Mouse (Mus musculus) hindbrain, postnatal 0 days (tissue): ENCODE measurements at regions not wholly inside any gene's neighbourhood (a gene's known extent, or its start where the extent isn't known, plus 50 kb on each side); places are given as distances from the start of the nearest gene placed in this dataset.

ENCODE experiments used
- ATAC-seq: fragments of 200-750 bp; cut with Nextera tagmentation; 2 replicates; pipeline ENCODE4 v1.8.0; 2017; ENCODE audit warnings: mild to moderate bottlenecking, moderate TSS enrichment, moderate library complexity
- DNase-seq: peaks from one replicate; pipeline ENCODE4 v3.0.0-alpha.2; 2015; ENCODE audit warnings: low spot score
- H3K27ac ChIP-seq: fragments of 300-500 bp; sonication (generic); 2 replicates; pipeline ENCODE4 v1.5.1; 2014; ENCODE audit warnings: mild to moderate bottlenecking
- H3K27me3 ChIP-seq: fragments of 300-500 bp; sonication (generic); 2 replicates; pipeline ENCODE4 v1.6.1; 2014; ENCODE audit warnings: low read length, mixed read lengths; ENCODE audit not compliant: insufficient read depth
- H3K36me3 ChIP-seq: fragments of 300-500 bp; sonication (generic); 2 replicates; pipeline ENCODE4 v1.6.1; 2014; ENCODE audit warnings: low read length, mixed read lengths; ENCODE audit not compliant: insufficient read depth
- H3K4me1 ChIP-seq: fragments of 300-500 bp; sonication (generic); 2 replicates; pipeline ENCODE4 v1.6.1; 2014; ENCODE audit warnings: antibody characterized with exemption, low read length, mixed read lengths; ENCODE audit not compliant: insufficient read depth
- H3K4me2 ChIP-seq: fragments of 300-500 bp; sonication (generic); 2 replicates; pipeline ENCODE4 v1.6.1; 2014; ENCODE audit warnings: low read depth, mild to moderate bottlenecking, low read length, moderate library complexity, mixed read lengths
- H3K4me3 ChIP-seq: fragments of 300-500 bp; sonication (generic); 2 replicates; pipeline ENCODE4 v1.5.1; 2014; ENCODE audit warnings: low read length
- H3K9ac ChIP-seq: fragments of 300-500 bp; sonication (generic); replicated peaks from 2 replicates; pipeline ENCODE4 v1.6.1; 2014; ENCODE audit warnings: mild to moderate bottlenecking, low read length, moderate library complexity, mixed read lengths
- H3K9me3 ChIP-seq: fragments of 300-500 bp; sonication (generic); 2 replicates; pipeline ENCODE4 v1.6.1; 2016; ENCODE audit warnings: low read length, mixed read lengths
- CTCF ChIP-seq: IDR thresholded peaks from 2 replicates; pipeline ENCODE4 v1.5.1; 2016; ENCODE audit warnings: antibody characterized with exemption, control low read depth, low read depth
- WGBS: fragments of 180-500 bp; shearing (Covaris S2); extraction: QIAGEN DNeasy Blood & Tissue Kit; methylation state at CpG from one replicate; pipeline ENCODE4 v1.1.7; 2014; 5-methylcytosine and 5-hydroxymethylcytosine counted together

DNA sequence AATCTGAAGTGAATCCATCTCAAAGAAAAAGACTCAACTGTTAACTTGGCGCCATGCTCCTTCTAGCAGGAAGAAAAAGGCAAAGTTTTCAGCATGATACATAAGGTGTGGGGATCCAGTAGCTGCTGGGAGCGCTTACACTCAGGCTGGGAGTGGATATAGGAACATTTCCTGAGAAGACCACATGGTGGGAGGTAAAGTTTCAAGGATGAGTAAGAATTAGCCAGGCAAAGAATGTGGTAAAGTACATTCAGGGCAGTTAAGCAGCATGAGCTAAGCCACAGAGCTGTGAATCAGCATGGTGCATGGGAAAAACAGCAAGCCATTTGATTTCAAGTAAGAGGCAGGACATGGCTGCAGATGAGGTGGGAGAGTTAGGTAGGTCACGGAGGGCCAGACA, 226.3 kb downstream of the Rergl start:
- Histone ChIP-seq H3K4me2 (no peak overlapping the region), H3K36me3 (no peaks in the 10 kb centered on the region), H3K4me1 (no peaks in the 10 kb centered on the region), H3K27me3 (no peaks in the 10 kb centered on the region), H3K27ac (no peak overlapping the region), H3K9ac (no peak overlapping the region), H3K4me3 (no peak overlapping the region), H3K9me3 (no peaks in the 10 kb centered on the region)
- TF ChIP-seq CTCF = no peak
- no peak for DNase-seq
- WGBS = 64% methylated on average over 3 of the region's 3 CpGs
- ATAC-seq = no peak

DNA sequence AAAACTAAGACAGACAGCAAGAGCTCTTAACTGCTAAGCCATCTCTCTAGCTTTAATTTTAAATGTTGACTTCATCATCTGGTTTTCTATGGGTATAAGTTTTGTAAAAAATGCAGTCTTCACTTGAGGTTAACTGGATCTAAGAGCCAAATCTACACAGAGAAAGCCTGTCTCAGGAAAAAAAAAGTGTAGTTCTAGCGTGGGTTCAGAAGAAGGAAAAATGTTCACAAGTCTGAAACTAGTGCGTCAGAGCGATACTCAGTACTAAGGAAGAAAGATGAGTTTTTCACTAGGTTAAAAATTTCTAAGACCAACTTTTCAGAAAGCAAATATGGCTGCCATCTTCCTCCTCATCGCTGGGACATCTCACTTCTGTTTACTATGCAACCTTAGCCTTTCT, 248.1 kb downstream of the Rergl start:
- no peak for ATAC-seq

DNA sequence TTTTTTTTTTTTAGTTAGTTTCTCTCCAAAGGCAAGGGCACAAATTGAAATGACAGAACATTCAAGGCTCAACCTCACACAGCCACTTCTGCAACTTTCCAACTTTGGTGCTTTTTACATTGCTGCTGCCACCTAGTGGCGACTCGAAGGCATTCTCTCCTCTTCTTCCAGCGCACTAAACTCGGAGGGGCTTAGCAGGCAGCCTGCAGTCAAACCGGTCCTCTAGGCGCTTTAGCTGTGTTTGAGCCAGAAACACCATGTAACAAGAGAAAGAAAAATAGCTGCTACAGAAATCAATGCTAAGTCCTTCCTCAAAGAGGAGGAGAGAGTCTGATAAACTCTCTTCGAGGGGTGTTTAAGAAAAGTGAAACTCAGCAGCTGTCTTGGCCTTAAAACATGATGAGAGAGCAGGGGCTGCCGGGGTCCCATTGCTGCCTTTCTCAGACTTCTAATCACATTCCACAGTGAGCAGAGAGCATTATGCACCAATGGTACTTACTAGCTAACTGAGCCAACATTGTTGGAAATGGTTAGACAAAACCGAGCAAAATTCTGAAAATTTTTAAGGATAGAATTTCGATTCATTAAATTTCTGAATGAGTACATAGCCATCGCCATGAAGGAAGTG, 252.7 kb downstream of the Rergl start:
- TF ChIP-seq CTCF = peak; percentile 88
- H3K4me2 ChIP-seq = no peak overlapping the region
- peak; percentile 83 for ATAC-seq
- no peaks in the 10 kb centered on the region for H3K9me3 ChIP-seq
- H3K27me3 ChIP-seq = no peaks in the 10 kb centered on the region
- WGBS = 32% methylated on average over 11 of the region's 11 CpGs
- H3K36me3 ChIP-seq = no peaks in the 10 kb centered on the region
- DNase-seq = peak; percentile 86
- H3K4me3 ChIP-seq = no peak overlapping the region
- no peak overlapping the region for H3K9ac ChIP-seq
- H3K4me1 ChIP-seq = no peaks in the 10 kb centered on the region
- H3K27ac ChIP-seq = no peak overlapping the region

More for the DNA sequence above, 248.1 kb downstream of the Rergl start:
- H3K4me3 ChIP-seq = no peak overlapping the region
- H3K27me3 ChIP-seq = no peaks in the 10 kb centered on the region
- H3K9me3 ChIP-seq = no peaks in the 10 kb centered on the region
- no peak overlapping the region for H3K9ac ChIP-seq
- no peak overlapping the region for H3K27ac ChIP-seq
- TF ChIP-seq CTCF = no peak
- no peaks in the 10 kb centered on the region for H3K36me3 ChIP-seq
- H3K4me2 ChIP-seq = no peak overlapping the region
- no peaks in the 10 kb centered on the region for H3K4me1 ChIP-seq
- no peak for DNase-seq
- 97% methylated on average over 4 of the region's 4 CpGs for WGBS

DNA sequence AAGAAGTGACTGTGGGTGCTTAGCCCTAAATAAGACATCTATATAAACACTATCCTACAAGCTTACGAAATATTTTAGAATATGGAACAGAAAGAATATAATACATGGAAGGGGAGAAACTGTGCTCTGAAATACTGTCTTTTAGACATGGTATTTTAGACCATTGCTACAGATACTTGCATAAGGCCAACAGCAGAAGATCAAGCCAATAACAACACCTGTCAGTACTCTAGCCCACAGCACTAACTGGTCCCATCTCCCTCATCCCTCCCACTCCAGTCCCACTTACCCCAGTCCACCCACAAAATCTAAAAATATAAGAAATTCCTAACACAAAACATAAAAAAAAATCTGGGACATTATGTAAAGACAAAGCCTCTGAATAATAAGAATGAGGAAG, 275.6 kb downstream of the Rergl start:
- Histone ChIP-seq H3K36me3 (no peaks in the 10 kb centered on the region), H3K4me1 (no peaks in the 10 kb centered on the region), H3K27me3 (no peaks in the 10 kb centered on the region), H3K9me3 (no peaks in the 10 kb centered on the region), H3K4me3 (no peak overlapping the region), H3K27ac (no peak overlapping the region), H3K9ac (no peak overlapping the region), H3K4me2 (no peak overlapping the region)
- 98% methylated on average over 1 of the region's 1 CpGs for WGBS
- DNase-seq (no peak), ATAC-seq (no peak)
- TF ChIP-seq CTCF = no peak

DNA sequence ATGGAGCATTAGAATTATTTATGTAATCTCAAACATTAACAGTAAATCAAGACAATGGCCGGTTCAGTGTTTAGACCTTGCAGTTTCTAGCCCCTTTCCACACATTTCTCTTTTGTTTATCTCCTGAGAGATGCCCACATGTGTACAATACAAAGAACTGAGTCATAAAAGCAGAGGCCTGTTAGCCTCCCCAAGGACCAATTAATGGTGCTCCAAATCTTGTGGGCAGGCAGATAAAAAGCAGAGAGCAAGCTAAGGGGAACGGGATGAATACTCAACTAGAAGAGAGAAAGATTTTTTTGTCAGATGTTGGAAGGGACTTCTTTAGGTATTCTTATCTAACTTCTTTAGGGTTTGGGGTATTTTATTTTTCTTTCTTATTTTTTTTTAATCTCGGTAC, 287.3 kb downstream of the Rergl start:
- no peaks in the 10 kb centered on the region for H3K4me1 ChIP-seq
- no peak overlapping the region for H3K9ac ChIP-seq
- no peaks in the 10 kb centered on the region for H3K36me3 ChIP-seq
- WGBS = 86% methylated on average over 3 of the region's 3 CpGs
- ATAC-seq (no peak), DNase-seq (no peak)
- H3K4me2 ChIP-seq = no peak overlapping the region
- H3K4me3 ChIP-seq = no peak overlapping the region
- no peak overlapping the region for H3K27ac ChIP-seq
- TF ChIP-seq CTCF = no peak
- no peaks in the 10 kb centered on the region for H3K9me3 ChIP-seq
- H3K27me3 ChIP-seq = no peaks in the 10 kb centered on the region

DNA sequence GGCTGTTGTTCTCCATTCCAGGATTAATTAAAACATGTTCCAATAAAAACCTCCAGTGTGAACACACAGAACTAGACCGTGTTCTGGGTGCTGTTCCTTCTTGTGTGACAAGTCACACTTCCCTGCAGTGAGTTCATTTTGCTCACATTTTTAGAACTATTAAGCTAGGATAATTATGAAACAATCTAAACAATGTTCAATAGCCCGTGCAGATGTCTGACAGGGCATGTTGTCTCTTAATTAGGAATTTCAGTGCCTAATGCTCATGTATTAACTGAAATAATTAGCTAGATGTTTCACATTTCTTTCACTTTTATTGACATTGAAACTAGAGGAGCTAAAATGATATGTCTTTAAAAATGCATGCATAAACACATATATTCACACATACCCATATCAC, 291.5 kb downstream of the Rergl start:
- DNase-seq (no peak), ATAC-seq (no peak)
- H3K4me1 ChIP-seq = no peaks in the 10 kb centered on the region
- H3K27ac ChIP-seq = no peak overlapping the region
- no peaks in the 10 kb centered on the region for H3K27me3 ChIP-seq
- WGBS = 41% methylated on average over 2 of the region's 2 CpGs
- H3K9ac ChIP-seq = no peak overlapping the region
- H3K4me2 ChIP-seq = no peak overlapping the region
- no peak overlapping the region for H3K4me3 ChIP-seq
- H3K36me3 ChIP-seq = no peaks in the 10 kb centered on the region
- H3K9me3 ChIP-seq = no peaks in the 10 kb centered on the region
- TF ChIP-seq CTCF = no peak

DNA sequence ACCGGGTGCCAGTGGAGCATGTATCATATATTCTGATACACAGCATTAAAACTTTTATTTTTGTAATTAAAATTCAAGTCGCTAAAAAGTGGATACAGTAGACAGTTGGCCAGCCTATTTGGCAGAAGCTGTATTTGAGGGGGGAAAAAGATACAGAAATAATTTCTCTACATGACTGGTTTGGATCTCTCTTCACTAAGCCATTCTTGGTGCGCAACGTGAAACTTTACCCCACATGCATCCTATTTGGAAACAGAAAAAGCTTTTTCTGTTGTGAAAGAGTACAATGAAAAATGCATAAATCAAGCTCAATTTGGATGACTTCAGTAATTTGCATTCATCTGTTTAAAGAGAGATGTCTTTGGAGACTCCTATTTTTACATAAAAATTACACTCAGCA, 303.2 kb downstream of the Rergl start:
- ATAC-seq = no peak
- Histone ChIP-seq H3K27me3 (no peaks in the 10 kb centered on the region), H3K36me3 (no peaks in the 10 kb centered on the region), H3K9ac (no peak overlapping the region), H3K4me1 (no peaks in the 10 kb centered on the region), H3K4me3 (no peak overlapping the region), H3K27ac (no peak overlapping the region), H3K9me3 (no peaks in the 10 kb centered on the region), H3K4me2 (no peak overlapping the region)
- DNase-seq = no peak
- TF ChIP-seq CTCF = no peak
- WGBS = 77% methylated on average over 4 of the region's 4 CpGs
